Mouse (Mus musculus) CH12F3 (cell line): ENCODE measurements around the gene Serpinb6c.
"Not testable (repeated sequence)": the region's sequence is repeated elsewhere in the genome, so short reads cannot be mapped to it uniquely, and the experiment has no call there.

Experiments
- in situ Hi-C: fragments of 300-500 bp; cut with MboI; formaldehyde crosslinking; loops from 2 replicates; pipeline ENCODE4 v1.14.3; 2020; ENCODE audit warnings: low sequenced_read_pairs

Gene Serpinb6c

DNA sequence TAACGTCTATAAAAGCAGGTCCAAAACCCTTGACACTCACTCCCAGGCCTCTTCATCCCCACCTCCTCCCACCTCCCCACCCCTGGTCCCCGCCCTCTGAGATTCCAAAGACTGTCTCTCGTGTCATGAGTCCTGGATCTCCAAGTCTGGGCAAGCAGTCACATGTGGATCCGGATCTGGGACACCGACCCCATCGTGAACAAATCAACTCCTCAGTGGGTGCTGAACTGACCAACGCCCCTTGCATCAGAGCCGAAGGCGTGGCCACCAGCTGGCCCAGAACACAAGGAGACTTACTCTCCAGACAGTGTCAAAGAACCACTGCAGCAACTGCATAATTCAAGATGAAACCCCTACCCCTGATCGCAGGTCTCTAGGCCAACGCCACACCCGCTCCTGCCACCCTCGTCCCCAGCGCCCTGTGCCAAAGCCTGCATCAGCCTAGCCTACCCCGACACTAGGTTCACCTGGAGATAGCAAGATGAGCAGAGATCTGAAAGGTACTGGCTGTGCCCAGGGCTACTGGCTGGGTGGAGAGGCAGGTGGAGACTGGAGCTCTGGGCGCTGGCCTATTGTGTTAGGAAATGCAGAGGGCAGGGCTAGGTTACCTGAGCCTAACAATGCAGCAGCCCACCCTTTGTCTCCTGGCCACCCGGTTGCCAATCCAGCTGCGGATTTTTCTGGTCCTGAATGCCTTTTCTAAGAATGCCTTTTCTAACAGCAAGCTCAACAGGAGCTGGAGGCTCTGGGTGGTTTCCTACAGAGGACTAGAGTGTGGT, at the start of gene Serpinb6c:
Gene Serpinb6c (minus strand): TSS at position 533 of the 779 bp plus-strand sequence.
- in situ Hi-C loops: no loop called here

DNA sequence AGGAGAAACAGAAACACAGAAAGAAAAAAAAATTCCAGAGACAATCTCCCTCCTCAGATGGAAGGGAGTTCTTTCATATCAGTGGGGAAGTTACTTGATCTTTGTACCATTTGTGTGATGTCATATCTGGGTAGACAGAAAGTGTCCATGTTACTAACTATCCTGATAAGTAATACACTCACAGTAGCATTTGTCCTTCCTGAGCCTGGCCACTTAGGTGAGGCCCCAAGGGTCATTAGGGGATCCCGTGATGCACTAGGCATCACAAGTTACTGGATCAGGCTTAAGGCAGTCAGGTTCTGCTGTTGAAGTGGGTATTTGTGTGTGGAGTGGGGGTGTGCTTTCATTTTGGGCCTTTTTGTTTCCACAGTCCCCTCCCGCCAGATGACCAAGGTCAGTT, 47.4 kb upstream of the Serpinb6c start:
- in situ Hi-C loops: no loop called here

DNA sequence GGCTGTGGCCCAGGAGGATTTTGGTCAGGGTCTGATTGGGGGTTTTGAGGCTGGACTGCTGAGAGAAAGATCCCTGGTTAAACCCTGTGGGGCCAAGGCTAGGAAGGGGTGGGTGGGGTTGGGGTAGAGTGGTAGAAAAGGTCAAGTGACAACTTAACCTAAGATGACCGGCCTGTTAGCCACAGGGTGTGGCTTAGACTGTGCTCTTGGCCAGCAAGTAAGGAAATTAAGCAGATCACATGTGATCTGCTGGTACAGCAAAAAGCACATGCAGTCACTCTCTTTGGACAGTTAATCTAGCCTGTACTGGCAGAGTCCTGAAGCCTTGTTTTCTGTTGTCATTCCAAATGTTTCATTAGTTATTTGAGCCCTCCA, 46.6 kb upstream of the Serpinb6c start:
- in situ Hi-C loops: no loop called here

DNA sequence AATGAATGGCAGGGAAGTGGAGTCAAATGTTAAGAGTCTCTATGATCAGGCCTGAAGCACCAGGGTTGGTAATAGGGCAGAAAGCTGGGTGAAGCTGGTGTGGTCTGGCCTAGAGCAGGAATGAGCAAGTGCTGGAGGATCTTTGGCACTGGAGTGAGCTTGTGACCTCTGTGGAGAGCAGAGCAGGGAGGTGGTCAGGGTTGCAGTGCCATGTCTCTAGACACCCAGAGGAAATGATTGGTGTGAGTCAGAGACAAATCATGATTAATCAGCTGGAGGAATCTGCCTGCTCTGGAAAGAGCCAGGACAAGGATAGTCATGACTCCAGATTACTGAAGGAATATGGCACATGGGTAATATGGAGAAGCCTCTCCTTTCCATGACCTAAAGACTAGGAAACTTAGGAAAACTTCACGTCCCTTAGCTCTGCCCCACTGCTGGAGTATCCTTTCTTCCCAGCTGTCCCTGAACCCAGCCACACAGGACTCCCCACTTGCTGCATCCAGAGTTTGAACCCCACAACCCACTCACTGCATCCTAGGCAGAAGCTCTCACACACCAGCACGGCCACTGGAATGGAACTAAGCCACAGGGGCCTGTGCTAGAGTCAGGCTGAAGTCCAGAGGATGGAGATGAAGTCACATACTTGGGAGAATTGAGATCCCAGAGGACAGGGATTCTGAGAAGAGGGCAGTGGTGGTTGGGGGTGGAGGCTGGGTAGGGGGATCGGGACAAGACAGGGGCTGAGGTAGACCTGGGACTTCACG, 46.0 kb upstream of the Serpinb6c start:
- in situ Hi-C loops: no loop called here

DNA sequence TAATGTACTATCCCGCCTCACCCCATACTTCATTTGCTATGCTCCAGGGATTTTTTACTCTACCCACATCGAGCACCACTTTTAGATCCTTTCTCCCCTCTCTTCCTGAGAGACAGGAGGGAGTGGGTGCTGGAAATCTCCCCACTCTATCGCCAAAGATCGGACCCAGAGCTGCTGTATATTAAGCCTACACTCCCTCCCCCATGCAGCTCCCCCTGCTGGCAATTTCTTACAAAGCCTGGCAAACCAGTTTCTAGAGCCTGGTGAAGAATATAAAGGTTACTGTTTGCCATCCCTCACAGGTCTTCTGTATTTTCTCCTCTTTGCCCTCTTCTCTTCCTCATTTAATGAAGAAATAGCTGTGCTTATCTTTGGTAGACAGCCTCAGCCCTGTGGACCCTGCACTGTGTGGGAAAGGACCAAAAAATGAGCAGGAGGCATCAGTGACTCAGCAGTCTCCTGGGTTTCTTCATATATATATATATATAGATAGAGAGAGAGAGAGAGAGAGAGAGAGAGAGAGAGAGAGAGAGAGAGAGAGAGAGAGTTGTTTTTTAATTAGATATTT, 36.8 kb upstream of the Serpinb6c start:
- in situ Hi-C loops: no loop called here

DNA sequence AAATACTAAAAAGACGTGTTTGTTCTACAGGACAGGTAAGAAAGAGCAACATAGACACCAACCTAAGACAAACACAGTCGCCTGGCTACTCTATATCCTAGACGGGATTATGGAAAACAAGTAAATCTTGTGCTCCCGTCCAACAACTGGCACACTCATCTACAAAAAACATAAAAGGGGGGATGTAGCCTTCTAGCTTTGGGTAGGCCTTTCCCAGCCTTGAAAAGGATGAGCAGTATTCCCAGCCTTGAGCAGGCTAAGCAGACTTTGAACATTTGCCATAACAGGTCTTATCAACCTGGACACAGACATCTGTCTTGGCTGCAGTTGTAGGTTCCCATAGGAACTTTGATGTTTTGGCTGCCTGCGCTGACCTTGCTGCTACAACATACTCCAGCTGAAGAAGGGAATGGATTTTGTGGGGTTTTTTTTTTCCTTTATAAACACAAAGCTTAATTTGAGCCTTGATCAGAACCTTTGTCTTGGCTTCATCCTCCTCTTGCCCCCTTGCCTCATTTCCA, 35.8 kb upstream of the Serpinb6c start:
- in situ Hi-C loops: no loop called here

DNA sequence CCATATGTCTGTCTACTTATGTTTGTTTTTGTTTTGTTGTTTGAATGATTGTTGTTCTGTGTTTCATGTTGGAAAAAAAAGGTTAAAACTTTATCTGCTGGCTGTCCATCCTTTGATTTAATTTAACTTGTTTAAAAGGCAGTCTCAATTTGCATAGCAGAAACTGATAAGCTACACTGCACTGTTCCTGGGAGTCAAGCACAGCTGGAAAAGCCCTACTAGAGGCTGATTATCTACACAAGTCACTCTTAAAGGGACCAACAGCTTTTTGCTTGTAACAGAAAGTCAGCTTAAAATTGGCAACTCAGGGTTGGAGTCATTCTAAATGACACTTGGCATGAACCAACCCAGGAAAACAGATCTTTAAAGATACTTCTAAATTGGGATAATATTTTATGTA, 32.1 kb upstream of the Serpinb6c start:
- in situ Hi-C loops: not testable (repeated sequence)

DNA sequence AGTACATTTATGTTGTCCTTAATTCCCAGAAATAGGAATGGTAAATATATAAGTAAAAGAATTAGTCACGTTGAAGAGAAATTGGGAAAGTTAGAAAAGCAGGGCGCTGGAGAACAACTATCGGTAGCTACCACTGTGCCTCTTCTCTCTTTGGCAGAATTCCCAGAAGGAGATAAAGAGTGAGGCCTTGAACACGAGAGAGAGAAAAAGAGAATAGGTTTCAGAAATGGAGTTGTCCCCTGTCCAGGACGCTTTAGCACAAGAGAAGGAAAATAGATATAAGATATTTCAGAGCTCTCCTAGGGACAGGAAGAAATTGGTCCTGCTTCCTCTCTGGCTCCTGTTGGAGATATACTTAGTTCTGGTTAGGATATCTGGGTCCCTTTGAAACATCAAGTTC, 31.6 kb upstream of the Serpinb6c start:
- in situ Hi-C loops: no loop called here

DNA sequence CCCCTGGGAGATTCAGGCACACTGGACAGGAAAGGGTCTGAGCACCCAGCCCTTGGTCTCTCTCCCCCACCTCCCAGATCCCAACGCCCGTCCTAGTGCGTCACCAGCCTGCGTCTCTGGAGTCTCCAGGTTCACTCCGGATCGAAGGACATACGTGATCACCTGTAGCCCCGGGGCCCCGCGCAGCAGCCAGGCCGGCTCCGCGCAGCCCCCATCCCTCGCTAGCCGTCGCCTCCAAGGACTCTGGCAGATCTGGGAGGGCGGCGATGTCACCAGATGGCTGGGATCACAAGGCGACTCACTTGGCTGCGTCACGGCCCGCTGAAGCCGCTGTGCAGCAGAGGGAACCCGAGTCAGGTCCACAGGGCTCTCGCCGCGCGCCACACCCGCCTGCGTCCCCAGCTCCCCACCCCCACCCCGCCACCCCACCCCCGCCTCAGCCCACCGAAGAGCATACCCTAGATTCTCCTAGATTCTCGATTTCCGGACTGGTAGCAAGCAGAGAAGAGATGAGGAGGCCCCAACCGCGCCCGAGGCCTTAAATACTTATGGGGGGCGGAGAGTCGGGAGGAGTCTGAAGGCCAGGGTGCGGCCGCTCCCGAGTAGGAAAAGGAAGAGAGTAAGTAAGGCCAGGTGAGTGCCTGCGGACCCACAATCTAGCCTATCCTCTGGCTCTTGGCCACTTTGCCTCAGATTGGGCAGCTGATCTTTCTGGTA, 30.1 kb upstream of the Serpinb6c start:
- in situ Hi-C loops: no loop called here

DNA sequence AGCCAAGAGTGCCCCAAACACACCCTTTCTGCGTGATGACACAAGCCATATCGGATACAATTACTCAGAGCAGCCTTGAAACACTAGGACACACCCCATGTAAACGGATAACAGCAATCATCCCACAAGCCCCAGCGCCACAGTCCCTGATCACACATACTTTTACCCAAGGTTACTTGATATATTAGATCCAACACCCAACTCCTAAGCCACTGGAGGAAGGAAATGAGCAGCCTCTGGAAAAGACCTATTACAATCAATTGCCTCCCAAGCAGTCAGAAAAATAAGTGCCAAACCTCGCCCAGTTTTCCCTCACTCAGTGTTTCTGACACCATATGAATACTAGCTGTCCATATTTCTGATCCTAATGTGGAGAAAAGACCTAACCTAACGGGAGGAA, 29.2 kb upstream of the Serpinb6c start:
- in situ Hi-C loops: no loop called here

DNA sequence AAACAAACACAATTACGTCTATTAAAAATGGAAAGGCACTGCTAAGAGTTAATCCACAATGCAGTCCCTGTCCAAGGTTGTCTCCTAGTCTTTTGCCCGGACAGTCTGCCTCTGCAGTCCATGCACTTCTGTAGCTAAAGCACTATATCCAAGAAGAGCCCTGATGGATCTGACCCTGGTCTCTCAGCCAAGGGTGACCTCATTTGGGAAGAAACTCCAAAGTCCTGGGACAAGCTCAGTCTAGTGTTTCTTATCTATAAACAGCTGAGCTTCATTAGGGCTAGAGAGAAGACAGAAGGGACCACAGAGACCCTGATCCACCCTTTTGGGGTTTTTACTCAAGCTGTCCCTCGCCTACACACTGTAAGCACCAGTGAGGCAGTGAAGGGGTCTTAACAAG, 25.4 kb upstream of the Serpinb6c start:
- in situ Hi-C loops: no loop called here

DNA sequence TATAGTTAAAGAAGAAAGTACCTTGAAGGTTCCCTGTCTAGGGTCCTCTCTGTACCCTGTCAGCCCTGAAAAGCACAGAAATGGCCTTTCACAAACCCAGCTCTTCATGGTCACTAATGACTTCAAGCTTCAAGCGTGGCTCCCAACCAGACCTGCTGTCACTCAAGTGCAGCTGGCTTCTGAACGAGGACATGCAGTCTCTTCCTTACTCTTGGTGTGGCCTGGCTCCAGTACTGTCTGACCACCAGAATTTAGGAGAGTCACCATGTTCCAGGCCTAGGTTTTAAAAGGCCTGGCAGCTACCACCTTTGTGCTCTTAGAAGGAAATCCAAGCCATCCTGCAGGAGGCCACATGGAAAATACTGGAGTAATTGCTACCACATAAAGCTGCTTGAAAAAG, 24.8 kb upstream of the Serpinb6c start:
- in situ Hi-C loops: no loop called here

DNA sequence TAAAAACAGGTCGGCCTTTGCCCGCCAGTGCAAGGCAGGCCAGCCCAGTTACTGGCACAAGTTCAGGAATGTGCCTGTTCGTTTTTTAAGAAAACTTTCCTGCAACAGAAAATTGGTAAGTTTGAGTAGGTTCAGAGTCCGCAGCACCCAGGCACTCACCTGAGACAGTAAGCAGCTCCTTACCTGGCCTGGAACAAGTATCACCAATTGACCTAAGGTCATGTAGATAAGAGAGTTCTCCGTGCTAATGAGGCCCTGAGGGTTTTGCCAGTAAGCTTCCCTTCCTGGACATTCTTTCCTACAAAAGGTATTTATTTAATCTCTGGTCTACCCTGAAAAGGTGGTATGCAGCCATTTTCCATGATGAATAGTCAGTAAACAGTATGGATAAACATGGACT, 16.2 kb upstream of the Serpinb6c start:
- in situ Hi-C loops: no loop called here

DNA sequence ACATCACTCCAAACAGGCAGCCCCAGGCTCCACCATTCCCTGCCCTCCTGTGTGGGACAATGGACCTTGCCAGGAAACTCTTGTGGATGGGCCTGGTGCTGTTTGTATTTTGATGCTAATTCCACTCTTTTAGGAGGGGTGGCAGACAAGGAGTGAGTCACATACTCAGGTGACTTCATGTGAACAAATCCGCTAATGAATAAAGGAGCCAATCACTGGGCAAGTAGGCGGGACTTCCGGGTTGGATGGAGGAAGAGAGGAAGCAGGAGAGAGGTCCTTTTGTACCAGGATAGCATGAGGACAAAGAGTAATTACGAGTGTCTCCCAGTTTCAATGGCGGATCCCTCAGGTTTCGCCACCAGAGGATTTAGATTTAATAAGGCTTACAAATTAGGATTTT, 15.5 kb upstream of the Serpinb6c start:
- in situ Hi-C loops: no loop called here

DNA sequence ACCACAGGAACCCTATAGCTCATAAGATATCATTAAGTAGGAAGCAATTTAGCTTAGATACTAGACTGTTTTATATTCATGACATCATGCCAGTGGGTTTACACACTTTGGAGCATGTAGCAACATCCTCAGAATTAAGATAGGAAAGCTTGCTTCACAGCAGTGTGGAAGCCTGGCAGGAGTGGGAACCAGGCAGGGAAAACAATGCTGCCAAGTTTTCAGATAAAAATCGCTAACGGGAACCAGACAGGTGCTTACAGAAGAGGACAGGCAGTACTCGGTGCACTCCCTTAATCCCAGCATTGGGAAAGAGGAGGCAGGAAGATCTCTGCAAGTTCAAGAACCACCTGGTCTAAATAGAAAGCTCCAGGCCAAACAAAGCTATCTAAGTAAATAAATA, 1.3 kb upstream of the Serpinb6c start:
- in situ Hi-C loops: no loop called here

DNA sequence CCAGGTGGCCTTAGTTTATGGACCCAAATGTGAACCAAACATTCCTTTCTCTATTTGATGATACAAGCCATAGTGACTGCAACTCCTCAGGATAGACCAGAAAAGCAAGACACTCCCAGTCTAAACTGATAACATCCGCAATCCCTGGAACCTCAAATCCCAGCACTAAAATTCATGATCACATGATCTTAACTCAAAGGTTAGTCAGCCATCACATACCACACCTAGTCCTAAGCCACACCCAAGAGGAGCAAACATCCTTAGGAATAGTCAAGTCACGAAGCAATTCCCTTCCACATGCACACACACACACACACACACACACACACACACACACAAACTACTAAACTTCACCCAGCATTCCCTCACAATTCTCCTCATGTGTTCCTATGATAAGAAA, 2.2 kb downstream of the Serpinb6c start:
- in situ Hi-C loops: no loop called here

DNA sequence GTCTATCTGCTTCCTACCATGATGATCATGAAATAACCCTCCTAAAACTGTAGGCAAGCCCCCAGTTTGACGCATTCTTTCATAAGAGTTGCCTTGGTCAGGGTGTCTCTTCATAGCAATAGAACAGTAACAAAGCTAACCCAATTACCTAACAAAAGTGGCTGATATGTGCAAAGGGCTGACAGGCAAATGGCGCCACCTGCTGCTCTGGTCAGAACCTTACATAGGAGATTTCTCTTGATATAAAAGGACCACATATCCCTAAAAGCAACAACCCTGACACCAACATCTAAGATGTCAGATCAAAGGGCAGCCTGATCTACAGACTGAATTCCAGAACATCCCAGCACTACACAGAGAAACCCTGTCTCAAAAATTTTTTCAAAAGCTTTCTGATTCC, 11.3 kb downstream of the Serpinb6c start:
- in situ Hi-C loops: loop anchor here (25.0 kb wide), 1 partner anchor 1032 kb away; the partner anchor contains the start of gene Serpinb1a

DNA sequence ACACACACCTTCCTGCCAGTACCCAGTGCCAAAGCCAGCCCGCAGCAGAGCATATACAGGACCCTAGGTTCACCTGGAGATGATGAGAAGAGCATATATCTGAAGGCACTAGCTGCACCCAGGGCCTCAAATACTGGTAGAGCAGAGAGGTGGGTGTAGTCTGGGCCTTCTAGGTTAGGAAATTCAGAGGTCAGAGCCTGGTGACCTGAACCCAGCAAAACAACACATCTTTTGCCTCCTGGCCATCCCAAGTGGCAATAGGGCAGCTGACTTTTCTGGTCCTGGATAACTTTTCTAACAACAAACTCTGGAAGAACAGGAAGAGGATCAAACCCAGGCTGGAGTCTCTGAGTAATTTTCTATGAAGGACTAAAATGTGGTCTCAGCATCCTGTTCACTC, 62.2 kb downstream of the Serpinb6c start, which contains the start of gene Serpinb6e:
Gene Serpinb6e (minus strand): TSS at position 101 of the 400 bp plus-strand sequence.
- in situ Hi-C loops: no loop called here

DNA sequence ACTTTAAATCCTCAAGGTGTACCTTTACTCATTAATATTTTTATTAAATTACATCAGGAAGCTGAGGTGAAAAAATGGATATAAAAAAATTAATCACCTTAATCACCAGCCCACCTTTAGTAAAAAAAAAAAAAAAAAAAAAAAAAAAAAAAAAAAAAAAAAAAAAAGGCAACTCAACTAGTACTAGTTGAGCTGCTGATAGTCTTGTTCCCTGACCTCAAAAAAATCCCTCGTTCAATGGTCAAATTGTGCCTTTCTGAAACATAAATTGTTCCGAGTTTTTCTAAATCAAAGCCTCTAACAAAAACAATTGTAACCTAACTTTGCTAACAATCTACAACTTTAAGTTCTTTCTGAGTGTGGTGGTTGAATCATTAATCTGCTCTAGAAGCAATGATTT, 74.8 kb downstream of the Serpinb6c start:
- in situ Hi-C loops: no loop called here
